Mouse (Mus musculus): ENCODE measurements around the gene Saal1.
"Not testable (repeated sequence)": the region's sequence is repeated elsewhere in the genome, so short reads cannot be mapped to it uniquely, and the experiment has no call there.

The Saal1 gene

DNA sequence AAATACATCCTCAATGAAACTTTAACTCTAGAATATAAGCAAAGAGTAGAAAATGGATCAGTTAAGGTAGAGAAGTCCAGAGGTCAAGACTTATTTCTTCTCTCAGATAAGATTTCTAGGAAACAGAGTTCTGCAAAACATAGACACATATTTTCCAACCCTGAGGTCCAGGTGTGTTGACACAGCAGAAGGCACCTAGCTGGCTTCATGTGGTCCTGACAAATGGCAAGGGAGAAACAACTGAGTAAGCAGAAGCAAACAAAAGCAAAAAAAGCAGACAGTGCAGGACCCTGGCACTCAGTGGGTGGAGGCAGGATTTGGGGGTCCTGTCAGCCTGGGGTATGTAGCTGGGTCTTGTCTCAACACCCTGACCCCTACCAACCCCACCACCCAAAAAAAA is 29.7 kb downstream of the Saal1 start:
- no peak for DNase-seq

GRCm38 (mm10) chr7:46679044-46679443 is 31.4 kb downstream of the Saal1 start:
- DNase-seq: not testable (repeated sequence)

- no peak for DNase-seq
Measured at GRCm38 (mm10) chr7:46678417-46678816, 32.1 kb downstream of the Saal1 start.

GRCm38 (mm10) chr7:46676808-46677360 is 33.6 kb downstream of the Saal1 start:
- DNase-seq: no peak

DNA sequence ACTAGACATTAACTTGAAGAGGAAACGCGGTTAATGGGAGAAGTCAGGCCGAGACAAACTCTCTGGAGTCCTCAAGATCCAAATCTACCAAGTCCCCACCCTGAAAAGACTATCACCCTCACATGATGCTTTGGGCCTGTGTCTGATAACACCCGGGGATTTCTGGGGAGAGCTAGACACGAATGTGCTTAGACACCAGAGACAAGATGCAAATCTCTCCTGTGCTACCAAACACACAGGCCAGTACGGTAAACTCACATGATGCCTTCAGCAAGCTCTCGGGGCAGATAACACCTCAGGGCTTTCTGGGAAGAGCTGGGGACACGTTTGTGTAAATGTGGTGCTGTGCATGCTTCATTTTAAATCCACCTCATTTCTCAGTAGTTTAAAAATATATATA is 34.6 kb downstream of the Saal1 start:
- no peak for DNase-seq

- no peak for DNase-seq
Measured at GRCm38 (mm10) chr7:46675061-46675460, 35.4 kb downstream of the Saal1 start.

DNA sequence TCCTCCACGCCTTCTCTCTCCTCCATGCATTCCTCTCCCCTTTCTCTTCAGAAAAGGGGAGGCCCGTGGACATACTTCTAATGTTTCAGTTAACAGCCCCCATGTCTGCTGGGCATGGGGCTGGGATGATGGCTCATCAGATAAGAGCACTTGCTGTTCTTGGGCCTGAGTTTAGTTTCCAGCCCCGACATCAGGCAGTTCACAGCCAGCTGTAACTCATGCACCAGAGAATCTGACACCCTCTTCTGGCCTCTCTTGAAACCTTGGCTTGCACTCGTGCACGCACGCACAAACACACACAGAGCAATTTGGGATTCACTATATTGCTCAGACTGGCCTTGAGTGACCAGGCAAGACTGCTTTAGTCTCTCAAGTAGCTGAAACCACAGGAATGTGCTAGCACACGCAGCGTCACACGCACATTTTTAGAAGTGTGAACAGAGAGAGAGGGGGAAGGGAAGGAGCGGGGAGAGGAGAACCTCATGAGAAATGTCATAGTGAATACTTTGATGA is 38.3 kb downstream of the Saal1 start, which contains the start of gene Tph1:
Gene Tph1 (minus strand): TSS at position 378 of the 513 bp plus-strand sequence.
- DNase-seq: no peak

DNA sequence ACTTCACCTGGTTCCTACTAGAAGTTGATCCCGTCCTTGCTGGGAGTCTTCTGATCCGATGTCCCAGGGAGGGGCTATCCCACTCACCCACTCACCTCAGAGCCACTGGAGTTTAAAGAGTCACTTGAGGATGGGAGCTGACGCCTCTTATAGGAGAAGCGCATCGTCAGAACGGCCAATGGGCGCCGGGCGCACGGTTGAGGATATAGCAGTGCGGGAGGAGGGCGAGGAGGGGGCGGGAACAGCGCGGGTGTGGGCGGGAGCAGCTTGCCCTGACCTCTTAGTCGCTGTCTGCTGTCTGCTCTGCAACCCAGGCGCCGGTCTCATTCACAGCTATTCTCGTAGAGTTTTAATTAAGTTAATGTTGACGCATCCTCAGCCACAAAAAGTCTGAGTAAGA is 43.2 kb downstream of the Saal1 start:
- DNase-seq: no peak

DNA sequence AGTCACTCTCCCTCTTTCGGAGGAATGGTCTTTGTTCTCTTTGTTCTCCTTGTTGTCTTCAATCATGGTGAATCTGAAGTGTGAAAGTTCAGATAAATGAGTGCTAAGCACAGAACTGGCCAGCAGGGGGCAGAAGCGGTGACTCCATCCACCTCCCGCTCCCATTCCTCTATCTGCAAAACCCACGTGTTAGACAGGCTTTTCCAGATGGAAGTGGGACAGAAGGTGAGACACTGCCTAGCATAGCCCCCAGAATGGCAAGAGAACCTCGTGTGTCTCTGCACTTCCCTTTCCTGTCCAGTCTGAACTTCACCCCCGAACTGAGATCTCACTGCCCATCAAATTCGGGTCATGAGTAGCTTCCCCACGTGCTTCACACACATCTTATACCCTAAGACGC is 45.2 kb downstream of the Saal1 start:
- DNase-seq: peak; percentile 19

- DNase-seq: no peak
Measured at GRCm38 (mm10) chr7:46661591-46662090, 48.8 kb downstream of the Saal1 start.

- DNase-seq: no peak
Measured at GRCm38 (mm10) chr7:46652279-46652678, 58.2 kb downstream of the Saal1 start.

DNA sequence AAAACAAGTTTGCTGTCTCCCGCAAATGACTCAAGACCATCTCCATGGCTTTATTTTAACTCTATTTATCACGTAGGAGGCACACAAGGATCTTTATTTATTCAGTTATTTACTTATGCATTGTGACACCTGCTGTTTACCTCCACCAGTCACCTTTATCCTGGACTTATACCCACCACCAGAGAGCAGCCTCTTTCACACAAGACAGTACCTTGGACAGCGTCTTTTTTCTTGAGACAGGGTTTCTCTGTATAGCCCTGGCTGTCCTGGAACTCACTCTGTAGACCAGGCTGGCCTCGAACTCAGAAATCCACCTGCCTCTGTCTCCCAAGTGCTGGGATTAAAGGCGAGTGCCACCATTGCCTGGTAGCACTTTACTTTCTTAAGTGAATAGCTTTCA is 60.2 kb downstream of the Saal1 start:
- DNase-seq: not testable (repeated sequence)

GRCm38 (mm10) chr7:46648431-46649140 is 61.9 kb downstream of the Saal1 start:
- DNase-seq: no peak

DNA sequence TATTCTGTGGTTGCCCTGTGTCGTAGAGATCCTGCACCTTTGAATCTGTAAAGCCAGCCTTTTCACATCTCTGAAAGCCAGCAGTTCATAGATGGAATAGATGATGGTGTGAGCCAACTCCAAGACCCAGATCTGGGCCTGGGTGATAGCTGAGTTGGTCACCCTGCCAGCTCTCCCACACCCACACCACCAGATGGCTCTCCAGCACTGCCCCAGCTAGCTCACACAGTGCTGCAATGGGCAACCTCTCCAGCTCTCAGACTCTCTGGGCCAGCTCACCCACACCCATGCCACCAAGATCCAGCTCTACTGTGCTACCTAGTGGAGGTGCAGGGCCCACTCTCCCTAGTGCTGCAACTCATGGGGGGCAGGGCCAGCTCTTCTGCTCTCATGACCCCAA is 67.3 kb downstream of the Saal1 start:
- no peak for DNase-seq

GRCm38 (mm10) chr7:46640062-46640461 is 70.4 kb downstream of the Saal1 start:
- DNase-seq: no peak

DNA sequence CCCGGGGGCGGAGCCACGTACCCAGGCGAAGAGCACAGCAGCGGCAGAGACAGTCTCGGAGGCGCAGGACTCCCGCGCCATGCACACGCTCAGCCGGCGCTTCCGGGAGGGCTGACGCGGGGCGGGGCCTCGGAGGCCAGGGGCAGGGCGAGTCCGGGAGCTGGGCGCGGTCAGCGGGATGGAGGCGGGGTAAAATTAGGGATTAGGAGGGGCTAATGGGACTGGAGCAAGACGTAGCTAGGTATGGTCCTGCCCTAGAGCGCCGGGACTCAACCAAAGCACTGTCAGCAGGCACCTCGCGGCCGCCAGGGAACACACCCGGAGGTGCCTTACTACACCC is 70.8 kb downstream of the Saal1 start, which contains the start of gene Sergef:
Gene Sergef (minus strand): TSS at position 116 of the 340 bp plus-strand sequence.
- DNase-seq: peak; percentile 89

DNA sequence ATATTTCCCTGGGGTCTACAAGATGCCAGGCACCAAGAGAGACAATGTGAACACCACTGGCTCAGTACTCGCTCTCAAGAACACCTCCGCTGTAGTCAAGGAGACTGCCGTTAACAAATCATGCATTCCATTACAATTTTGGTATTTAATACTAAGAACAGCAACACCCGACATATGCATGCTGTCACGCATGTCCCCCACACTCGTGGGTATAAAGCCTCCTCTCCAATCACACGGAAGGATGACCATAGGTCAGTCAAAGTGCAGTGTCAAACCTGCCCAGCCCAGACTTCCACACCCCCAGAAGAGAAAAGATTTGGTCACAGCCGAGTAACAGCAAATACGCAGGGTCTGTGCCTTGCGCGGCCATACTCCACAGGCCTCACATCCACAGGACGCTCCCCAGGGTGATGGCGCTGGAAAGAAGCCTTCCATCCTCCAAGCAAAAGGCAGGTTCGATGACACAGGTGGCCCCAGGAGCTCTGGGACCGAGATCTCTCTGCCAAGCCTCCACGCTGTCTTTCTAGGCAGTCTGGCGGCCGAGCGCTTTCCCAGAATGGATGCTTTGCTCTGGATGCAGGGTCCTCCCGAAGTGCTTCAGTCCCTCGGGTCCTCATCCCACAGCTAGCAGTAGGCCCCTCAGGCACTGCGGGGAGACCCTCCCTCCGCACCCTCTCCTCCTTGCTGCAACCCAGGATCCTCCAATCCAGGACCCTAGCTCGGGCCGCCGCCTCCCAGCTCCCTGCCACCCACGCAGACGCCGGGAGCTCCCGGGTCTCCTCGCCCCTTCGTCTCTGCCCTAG is 71.4 kb downstream of the Saal1 start:
- no peak for DNase-seq
